Mouse (Mus musculus): ENCODE data around the gene Egfr. TPM values are rescaled to one million over a fixed set of nuclear protein-coding genes. Genes with fewer than 3 reads are reported as not detected.

The Egfr gene
- polyA plus RNA-seq, 1 experiment from 2014 or later: 7.2 TPM

GRCm38 (mm10) chr11:16769709-16770303, 17.8 kb downstream of the Egfr start:
- no peaks in the 10 kb centered on the region for H3K27me3 ChIP-seq (ENCODE audit: control insufficient read depth, insufficient read depth, low read length)
- H3K36me3 ChIP-seq (replicated peaks; ENCODE audit: control insufficient read depth, insufficient read depth): no peaks in the 10 kb centered on the region
- no peak overlapping the region for H3K4me3 ChIP-seq (replicated peaks; ENCODE audit: low read length)
- H3K9me3 ChIP-seq (ENCODE audit: control insufficient read depth, low read length): no peaks in the 10 kb centered on the region
- no peak overlapping the region for H3K4me2 ChIP-seq (replicated peaks)
- 61% methylated on average over 3 of the region's 3 CpGs for WGBS
- no peak for DNase-seq (ENCODE audit: low spot score)
- 0 out of 2 replicates have a peak, but pooled peaks cover 3% of the 10 kb centered on the region for H3K4me1 ChIP-seq (replicated peaks; ENCODE audit: control insufficient read depth, insufficient read depth, low read length)
- peak; percentile 54; the same call in 1 of the 2 replicates for ATAC-seq (ENCODE audit: low FRiP score)
- no peak overlapping the region for H3K27ac ChIP-seq
- H3K9ac ChIP-seq: no peak overlapping the region

GRCm38 (mm10) chr11:16770966-16771365, 19.0 kb downstream of the Egfr start:
- WGBS: 83% methylated on average over 4 of the region's 4 CpGs

GRCm38 (mm10) chr11:16772717-16773116, 20.7 kb downstream of the Egfr start:
- DNase-seq (ENCODE audit: low spot score) (peak; percentile 41), ATAC-seq (ENCODE audit: low FRiP score) (no peak; the same call in 1 of the 2 replicates)
- no peak overlapping the region for H3K27ac ChIP-seq
- no peak overlapping the region for H3K9ac ChIP-seq
- H3K36me3 ChIP-seq (replicated peaks; ENCODE audit: control insufficient read depth, insufficient read depth): no peaks in the 10 kb centered on the region
- no peak overlapping the region for H3K4me3 ChIP-seq (replicated peaks; ENCODE audit: low read length)
- 37% methylated on average over 4 of the region's 4 CpGs for WGBS
- no peaks in the 10 kb centered on the region for H3K9me3 ChIP-seq (ENCODE audit: control insufficient read depth, low read length)
- 0 out of 2 replicates have a peak, but pooled peaks cover 3% of the 10 kb centered on the region for H3K4me1 ChIP-seq (replicated peaks; ENCODE audit: control insufficient read depth, insufficient read depth, low read length)
- no peaks in the 10 kb centered on the region for H3K27me3 ChIP-seq (ENCODE audit: control insufficient read depth, insufficient read depth, low read length)
- no peak overlapping the region for H3K4me2 ChIP-seq (replicated peaks)

More at GRCm38 (mm10) chr11:16770966-16771365, 19.0 kb downstream of the Egfr start:
- Histone ChIP-seq H3K4me2 (replicated peaks) (no peak overlapping the region), H3K4me3 (replicated peaks; ENCODE audit: low read length) (no peak overlapping the region), H3K36me3 (replicated peaks; ENCODE audit: control insufficient read depth, insufficient read depth) (no peaks in the 10 kb centered on the region), H3K27ac (no peak overlapping the region), H3K9me3 (ENCODE audit: control insufficient read depth, low read length) (no peaks in the 10 kb centered on the region), H3K27me3 (ENCODE audit: control insufficient read depth, insufficient read depth, low read length) (no peaks in the 10 kb centered on the region), H3K9ac (no peak overlapping the region), H3K4me1 (replicated peaks; ENCODE audit: control insufficient read depth, insufficient read depth, low read length) (0 out of 2 replicates have a peak, but pooled peaks cover 3% of the 10 kb centered on the region)
- ATAC-seq (ENCODE audit: low FRiP score): no peak
- DNase-seq (ENCODE audit: low spot score): no peak

GRCm38 (mm10) chr11:16776967-16777366, 25.0 kb downstream of the Egfr start:
- no peaks in the 10 kb centered on the region for H3K36me3 ChIP-seq (replicated peaks; ENCODE audit: control insufficient read depth, insufficient read depth)
- H3K27ac ChIP-seq: no peak overlapping the region
- WGBS: 72% methylated on average over 2 of the region's 2 CpGs

GRCm38 (mm10) chr11:16781604-16782003, 29.6 kb downstream of the Egfr start:
- Histone ChIP-seq H3K9ac (no peak overlapping the region), H3K27me3 (ENCODE audit: control insufficient read depth, insufficient read depth, low read length) (no peaks in the 10 kb centered on the region), H3K36me3 (replicated peaks; ENCODE audit: control insufficient read depth, insufficient read depth) (no peaks in the 10 kb centered on the region), H3K27ac (no peak overlapping the region), H3K9me3 (ENCODE audit: control insufficient read depth, low read length) (no peaks in the 10 kb centered on the region), H3K4me2 (replicated peaks) (no peak overlapping the region), H3K4me3 (replicated peaks; ENCODE audit: low read length) (no peak overlapping the region), H3K4me1 (replicated peaks; ENCODE audit: control insufficient read depth, insufficient read depth, low read length) (no peaks in the 10 kb centered on the region)
- no peak for DNase-seq (ENCODE audit: low spot score)
- WGBS: 69% methylated on average over 2 of the region's 2 CpGs
- no peak for ATAC-seq (ENCODE audit: low FRiP score)

More at GRCm38 (mm10) chr11:16776967-16777366, 25.0 kb downstream of the Egfr start:
- no peak overlapping the region for H3K4me2 ChIP-seq (replicated peaks)
- ATAC-seq (ENCODE audit: low FRiP score): no peak
- H3K4me3 ChIP-seq (replicated peaks; ENCODE audit: low read length): no peak overlapping the region
- no peaks in the 10 kb centered on the region for H3K9me3 ChIP-seq (ENCODE audit: control insufficient read depth, low read length)
- no peaks in the 10 kb centered on the region for H3K27me3 ChIP-seq (ENCODE audit: control insufficient read depth, insufficient read depth, low read length)
- no peaks in the 10 kb centered on the region for H3K4me1 ChIP-seq (replicated peaks; ENCODE audit: control insufficient read depth, insufficient read depth, low read length)
- no peak for DNase-seq (ENCODE audit: low spot score)
- no peak overlapping the region for H3K9ac ChIP-seq

GRCm38 (mm10) chr11:16783926-16784659, 32.1 kb downstream of the Egfr start:
- 94% methylated on average over 8 of the region's 8 CpGs for WGBS
- no peak for DNase-seq (ENCODE audit: low spot score)
- no peaks in the 10 kb centered on the region for H3K27me3 ChIP-seq (ENCODE audit: control insufficient read depth, insufficient read depth, low read length)

GRCm38 (mm10) chr11:16792638-16793585, 40.9 kb downstream of the Egfr start:
- Histone ChIP-seq H3K36me3 (replicated peaks; ENCODE audit: control insufficient read depth, insufficient read depth) (no peaks in the 10 kb centered on the region), H3K9me3 (ENCODE audit: control insufficient read depth, low read length) (no peaks in the 10 kb centered on the region), H3K4me2 (replicated peaks) (no peak overlapping the region), H3K9ac (no peak overlapping the region), H3K4me3 (replicated peaks; ENCODE audit: low read length) (no peak overlapping the region), H3K4me1 (replicated peaks; ENCODE audit: control insufficient read depth, insufficient read depth, low read length) (no peaks in the 10 kb centered on the region), H3K27me3 (ENCODE audit: control insufficient read depth, insufficient read depth, low read length) (no peaks in the 10 kb centered on the region), H3K27ac (no peak overlapping the region)
- no peak for DNase-seq (ENCODE audit: low spot score)
- no peak for ATAC-seq (ENCODE audit: low FRiP score)
- 64% methylated on average over 5 of the region's 5 CpGs for WGBS

More at GRCm38 (mm10) chr11:16783926-16784659, 32.1 kb downstream of the Egfr start:
- Histone ChIP-seq H3K9ac (no peak overlapping the region), H3K4me1 (replicated peaks; ENCODE audit: control insufficient read depth, insufficient read depth, low read length) (no peaks in the 10 kb centered on the region), H3K9me3 (ENCODE audit: control insufficient read depth, low read length) (no peaks in the 10 kb centered on the region), H3K4me2 (replicated peaks) (no peak overlapping the region), H3K27ac (no peak overlapping the region), H3K36me3 (replicated peaks; ENCODE audit: control insufficient read depth, insufficient read depth) (no peaks in the 10 kb centered on the region), H3K4me3 (replicated peaks; ENCODE audit: low read length) (no peak overlapping the region)
- no peak for ATAC-seq (ENCODE audit: low FRiP score)

GRCm38 (mm10) chr11:16795012-16795411, 43.0 kb downstream of the Egfr start:
- Histone ChIP-seq H3K36me3 (replicated peaks; ENCODE audit: control insufficient read depth, insufficient read depth) (no peaks in the 10 kb centered on the region), H3K4me3 (replicated peaks; ENCODE audit: low read length) (no peak overlapping the region), H3K27ac (no peak overlapping the region), H3K4me2 (replicated peaks) (no peak overlapping the region), H3K9ac (no peak overlapping the region), H3K27me3 (ENCODE audit: control insufficient read depth, insufficient read depth, low read length) (no peaks in the 10 kb centered on the region), H3K9me3 (ENCODE audit: control insufficient read depth, low read length) (no peaks in the 10 kb centered on the region), H3K4me1 (replicated peaks; ENCODE audit: control insufficient read depth, insufficient read depth, low read length) (no peaks in the 10 kb centered on the region)
- DNase-seq (ENCODE audit: low spot score): no peak
- ATAC-seq (ENCODE audit: low FRiP score): no peak

GRCm38 (mm10) chr11:16795513-16795912, 43.5 kb downstream of the Egfr start:
- no peak overlapping the region for H3K9ac ChIP-seq
- H3K27me3 ChIP-seq (ENCODE audit: control insufficient read depth, insufficient read depth, low read length): no peaks in the 10 kb centered on the region
- H3K36me3 ChIP-seq (replicated peaks; ENCODE audit: control insufficient read depth, insufficient read depth): no peaks in the 10 kb centered on the region
- DNase-seq (ENCODE audit: low spot score) (no peak), ATAC-seq (ENCODE audit: low FRiP score) (no peak)
- no peak overlapping the region for H3K4me3 ChIP-seq (replicated peaks; ENCODE audit: low read length)
- no peaks in the 10 kb centered on the region for H3K4me1 ChIP-seq (replicated peaks; ENCODE audit: control insufficient read depth, insufficient read depth, low read length)
- no peaks in the 10 kb centered on the region for H3K9me3 ChIP-seq (ENCODE audit: control insufficient read depth, low read length)
- no peak overlapping the region for H3K27ac ChIP-seq
- 86% methylated on average over 6 of the region's 6 CpGs for WGBS
- no peak overlapping the region for H3K4me2 ChIP-seq (replicated peaks)
